Mouse (Mus musculus) bone marrow, adult 2 months (tissue): Measurements from ENCODE around the gene Fn3krp. TPM values are rescaled to one million over a fixed set of nuclear protein-coding genes. Genes with fewer than 3 reads are reported as not detected.

Experiments used
- H3K27ac ChIP-seq: fragments of 200-500 bp; 2 replicates; pipeline ENCODE4 v1.5.1; 2012; ENCODE audit warnings: low read depth, mild to moderate bottlenecking, control low read depth, inconsistent platforms, low read length; ENCODE audit not compliant: control insufficient read depth, poor library complexity, insufficient read depth
- H3K4me1 ChIP-seq: fragments of 200-500 bp; 2 replicates; pipeline ENCODE4 v1.6.1; 2011; ENCODE audit warnings: low read length; ENCODE audit not compliant: control insufficient read depth, insufficient read depth
- H3K4me3 ChIP-seq: fragments of 200-500 bp; replicated peaks from 2 replicates; pipeline ENCODE3; 2011; ENCODE audit warnings: mild to moderate bottlenecking, low read depth, low read length, control low read depth; ENCODE audit not compliant: control insufficient read depth
- CTCF ChIP-seq: fragments of 200-500 bp; IDR thresholded peaks from 2 replicates; pipeline ENCODE4 v1.5.1; 2011; ENCODE audit warnings: low read length, control low read depth; ENCODE audit not compliant: control insufficient read depth, insufficient read depth
- POLR2A ChIP-seq: fragments of 200-500 bp; IDR thresholded peaks from 2 replicates; pipeline ENCODE4 v1.6.1; 2011; ENCODE audit warnings: low read depth, mild to moderate bottlenecking, control low read depth, low read length, borderline replicate concordance; ENCODE audit not compliant: control insufficient read depth
- WGBS: fragments of 180-500 bp; shearing (Covaris S2); methylation state at CpG from one replicate; pipeline ENCODE4 v1.1.7; 2018; 5-methylcytosine and 5-hydroxymethylcytosine counted together
- polyA plus RNA-seq: library from polyadenylated mRNA; stranded (reverse); fragments of >200 nt; gene quantifications from 2 replicates; pipeline ENCODE4 v1.2.4, GENCODE M21; 2011; ENCODE audit warnings: low replicate concordance; ENCODE audit not compliant: missing spikeins, insufficient read depth, insufficient read length

Gene Fn3krp
- polyA plus RNA-seq, 1 experiment: 29.3 TPM

GRCm38 (mm10) chr11:121407366-121408155, 13.6 kb upstream of the Fn3krp start:
- Histone ChIP-seq H3K27ac (no peak overlapping the region), H3K4me3 (no peak overlapping the region), H3K4me1 (no peaks in the 10 kb centered on the region; the same call in 1 of the 2 replicates)
- 66% methylated on average over 3 of the region's 3 CpGs for WGBS
- TF ChIP-seq POLR2A (no peak), CTCF (no peak)

- WGBS: 81% methylated on average over 5 of the region's 5 CpGs
- no peak overlapping the region for H3K4me3 ChIP-seq
- TF ChIP-seq POLR2A (no peak), CTCF (no peak)
- no peak overlapping the region for H3K27ac ChIP-seq
- no peaks in the 10 kb centered on the region for H3K4me1 ChIP-seq
Measured at GRCm38 (mm10) chr11:121414762-121415161, 6.4 kb upstream of the Fn3krp start.

DNA sequence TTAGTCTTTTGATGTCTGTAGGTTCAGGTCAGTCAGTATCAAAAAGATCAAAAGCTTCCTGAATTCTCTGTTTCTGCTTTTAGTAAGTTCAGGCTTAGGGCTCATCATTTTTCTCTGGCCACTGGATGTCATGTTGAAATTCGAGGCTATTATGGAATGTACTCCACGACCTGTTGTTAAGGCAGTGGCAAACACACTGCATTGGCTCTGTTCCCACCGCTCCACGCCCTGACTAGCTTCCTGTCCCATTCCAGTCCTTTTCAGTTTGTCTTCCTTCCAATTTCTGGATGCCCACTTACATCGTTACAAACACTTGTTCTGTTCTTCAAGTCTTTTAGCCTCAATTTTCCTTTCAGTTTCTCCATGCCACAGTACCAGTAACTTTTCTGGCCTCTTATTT, 5.8 kb upstream of the Fn3krp start:
- 67% methylated on average over 5 of the region's 5 CpGs for WGBS
- no peak overlapping the region for H3K4me3 ChIP-seq
- no peak for TF ChIP-seq CTCF
- no peak for TF ChIP-seq POLR2A
- no peak overlapping the region for H3K27ac ChIP-seq
- no peaks in the 10 kb centered on the region for H3K4me1 ChIP-seq

DNA sequence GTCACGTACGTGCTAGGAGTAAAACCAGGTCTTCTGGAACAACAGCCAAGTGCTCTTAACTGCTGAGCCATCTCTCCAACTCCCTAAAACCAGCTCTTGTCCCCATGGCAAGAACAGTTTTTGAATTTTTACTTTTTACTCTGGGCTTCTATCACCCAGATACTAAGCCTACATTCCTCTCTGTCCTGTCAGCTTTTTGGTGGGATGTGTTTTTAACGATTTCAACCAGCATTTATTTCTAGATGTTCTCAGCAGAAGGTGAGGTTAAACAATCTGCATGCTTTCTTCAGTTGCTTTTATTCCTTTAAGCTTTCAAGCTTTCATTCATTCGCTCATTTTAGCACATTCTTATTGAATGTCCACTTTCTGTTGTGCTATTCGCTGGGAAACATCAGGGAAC, 3.2 kb upstream of the Fn3krp start:
- 85% methylated on average over 5 of the region's 5 CpGs for WGBS
- H3K27ac ChIP-seq: no peak overlapping the region
- H3K4me3 ChIP-seq: no peak overlapping the region
- H3K4me1 ChIP-seq: no peaks in the 10 kb centered on the region; the same call in 1 of the 2 replicates
- TF ChIP-seq CTCF (no peak), POLR2A (no peak)

DNA sequence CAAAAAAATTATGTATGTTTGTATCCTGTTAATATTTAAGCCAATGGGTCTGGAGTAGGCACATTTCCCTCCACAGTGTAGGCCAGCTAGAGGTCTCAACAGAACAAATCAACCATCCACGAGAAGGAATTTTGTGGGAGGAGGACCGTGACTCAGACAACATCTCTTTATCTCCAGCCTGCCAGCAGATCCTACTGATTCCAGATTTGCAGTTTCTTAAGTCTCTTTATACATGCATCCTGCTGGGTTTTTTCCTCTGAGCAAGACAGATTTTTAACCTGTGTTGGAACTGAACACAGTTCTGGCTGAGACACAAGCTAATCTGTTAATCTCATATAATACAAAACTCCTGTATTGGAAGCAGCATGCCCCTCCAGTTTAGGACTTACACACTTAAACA, 2.3 kb upstream of the Fn3krp start:
- Histone ChIP-seq H3K4me3 (no peak overlapping the region), H3K27ac (no peak overlapping the region), H3K4me1 (no peaks in the 10 kb centered on the region; the same call in 1 of the 2 replicates)
- TF ChIP-seq CTCF (no peak), POLR2A (no peak)
- 87% methylated on average over 2 of the region's 2 CpGs for WGBS

- 61% methylated on average over 5 of the region's 5 CpGs for WGBS
- no peak overlapping the region for H3K27ac ChIP-seq
- TF ChIP-seq CTCF (no peak), POLR2A (no peak)
- no peaks in the 10 kb centered on the region; the same call in 1 of the 2 replicates for H3K4me1 ChIP-seq
- H3K4me3 ChIP-seq: no peak overlapping the region
Measured at GRCm38 (mm10) chr11:121420379-121420778, 822 bp upstream of the Fn3krp start.

GRCm38 (mm10) chr11:121421553-121422173, 462 bp downstream of the Fn3krp start:
- TF ChIP-seq CTCF: no peak
- TF ChIP-seq POLR2A: no peak
- Histone ChIP-seq H3K4me1 (no peaks in the 10 kb centered on the region; the same call in 1 of the 2 replicates), H3K4me3 (peak overlapping the region; percentile 78), H3K27ac (peak overlapping the region; percentile 36)
- WGBS: 1% methylated on average over 28 of the region's 28 CpGs

GRCm38 (mm10) chr11:121433397-121433796, 12.2 kb downstream of the Fn3krp start:
- WGBS: 66% methylated on average over 4 of the region's 4 CpGs
- TF ChIP-seq POLR2A (no peak), CTCF (no peak)
- H3K4me1 ChIP-seq: peaks cover 3% of the 10 kb centered on the region
- H3K27ac ChIP-seq: peak overlapping the region; percentile 92
- H3K4me3 ChIP-seq: no peak overlapping the region
